Mouse (Mus musculus) left cerebral cortex, postnatal 14 days (tissue): ENCODE measurements around the gene Srpk1. TPM values are rescaled to one million over a fixed set of nuclear protein-coding genes. Genes with fewer than 3 reads are reported as not detected.
A peak's percentile ranks its signal among the peaks of the same experiment; 100 is the strongest.
"Not testable (repeated sequence)": the region's sequence is repeated elsewhere in the genome, so short reads cannot be mapped to it uniquely, and the experiment has no call there.

Experiments
- DNase-seq, 2 experiments: peaks; one replicate each; pipeline ENCODE4 v3.0.0; 2021 to 2022; ENCODE audit warnings: low spot score in 2 of 2, mixed read lengths in 1 of 2
- intact Hi-C: fragments of 180-260 bp; cut with DNase I; formaldehyde crosslinking; loops from one replicate; pipeline ENCODE4 v1.15.1; 2025
- microRNA-seq, 2 experiments: library from miRNA; unstranded; fragments of <30 nt; microRNA quantifications; one replicate each; pipeline ENCODE4 v1.2.0; 2022
- total RNA-seq, 2 experiments: library from RNA; stranded (reverse); gene quantifications; 2 replicates each; pipeline ENCODE4 v1.2.3; 2021

Gene Srpk1
- total RNA-seq, 2 experiments from 2014 or later = 109 to 110 TPM

- intact Hi-C loops = no loop called here
Measured at GRCm38 (mm10) chr17:28565181-28565580, 57.3 kb downstream of the Srpk1 start.

GRCm38 (mm10) chr17:28561613-28562012, 60.9 kb downstream of the Srpk1 start:
- no peak for DNase-seq
- intact Hi-C loops = no loop called here

More at GRCm38 (mm10) chr17:28565181-28565580, 57.3 kb downstream of the Srpk1 start:
- no peak for DNase-seq

DNA sequence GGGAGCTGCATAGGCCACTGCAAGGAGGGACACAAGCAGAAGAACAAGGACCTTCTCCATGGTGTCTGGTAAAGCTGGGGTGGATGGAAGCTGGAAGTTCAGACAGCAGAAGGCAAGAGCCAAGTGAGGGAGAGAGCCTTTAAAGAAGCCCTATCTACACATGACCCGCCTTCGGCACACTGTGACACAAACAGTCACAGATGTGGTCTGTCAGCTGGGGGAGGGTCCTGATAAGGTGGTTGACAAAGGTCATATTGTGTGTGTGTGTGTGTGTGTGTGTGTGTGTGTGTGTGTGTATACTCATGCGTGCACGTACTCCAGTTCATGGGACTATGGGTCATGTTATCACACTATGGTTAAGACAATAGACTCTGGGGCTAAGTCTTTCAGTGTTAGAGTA, 61.9 kb downstream of the Srpk1 start, which contains the start of gene Clps:
Gene Clps, minus strand, starts transcription at position 169 of the 400 bp plus-strand sequence.
- intact Hi-C loops = no loop called here
- no peak for DNase-seq

GRCm38 (mm10) chr17:28557772-28558171, 64.7 kb downstream of the Srpk1 start:
- no peak for DNase-seq
- intact Hi-C loops = no loop called here

- no peak for DNase-seq
- intact Hi-C loops = no loop called here
Measured at GRCm38 (mm10) chr17:28556635-28557396, 65.7 kb downstream of the Srpk1 start.

GRCm38 (mm10) chr17:28554021-28554420, 68.5 kb downstream of the Srpk1 start:
- intact Hi-C loops, DNase-seq: not testable (repeated sequence)

- DNase-seq = peak; percentile 74 to 90
- intact Hi-C loops = no loop called here
Measured at GRCm38 (mm10) chr17:28553040-28553793, 69.3 kb downstream of the Srpk1 start.

GRCm38 (mm10) chr17:28549111-28549510, 73.4 kb downstream of the Srpk1 start, which contains the start of gene Clpsl2:
TSS of gene Clpsl2 (plus strand) at chr17:28549411.
- no peak for DNase-seq
- intact Hi-C loops = no loop called here

DNA sequence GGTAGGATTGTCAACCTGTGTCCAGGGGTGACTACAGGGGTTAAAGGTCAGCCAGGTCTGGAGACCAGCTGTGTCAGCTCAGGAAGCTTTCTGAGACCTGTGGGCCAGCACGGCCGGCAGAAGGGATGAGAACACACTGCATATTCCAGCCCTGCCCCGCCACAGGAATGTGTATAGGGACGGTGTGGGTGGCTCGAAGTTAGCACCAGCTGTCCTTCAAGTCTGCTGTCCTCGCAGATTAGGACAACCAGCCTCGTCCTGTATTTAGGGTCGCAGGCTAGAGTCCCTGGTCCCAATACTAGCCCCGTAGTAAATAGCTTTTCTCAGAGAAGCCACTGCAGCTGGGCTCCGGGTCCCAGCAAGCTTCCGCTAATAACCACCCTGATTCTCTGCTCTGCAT, 74.0 kb downstream of the Srpk1 start:
- DNase-seq = no peak
- intact Hi-C loops = no loop called here

- intact Hi-C loops = no loop called here
Measured at GRCm38 (mm10) chr17:28546925-28547324, 75.6 kb downstream of the Srpk1 start.

DNA sequence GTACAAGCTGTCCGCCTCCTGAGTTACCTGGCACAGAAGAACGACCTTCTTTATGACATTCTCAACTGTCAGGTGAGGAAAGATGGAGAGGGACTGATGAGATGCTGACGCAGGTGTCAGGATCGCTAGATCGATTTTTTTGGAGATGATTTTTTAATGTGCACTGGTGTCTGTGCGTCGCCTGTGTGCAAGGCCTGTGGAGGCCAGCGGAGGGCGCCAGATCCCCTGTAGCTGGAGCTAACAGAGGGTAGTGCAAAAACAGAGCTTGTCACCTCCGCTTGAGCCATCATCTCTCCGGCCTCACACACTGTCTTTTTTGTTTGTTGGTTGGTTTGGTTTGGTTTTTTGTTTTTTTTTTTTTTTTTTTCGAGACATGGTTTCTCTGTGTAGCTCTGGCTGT, 84.6 kb downstream of the Srpk1 start:
- intact Hi-C loops = no loop called here
- no peak for DNase-seq

More at GRCm38 (mm10) chr17:28546925-28547324, 75.6 kb downstream of the Srpk1 start:
- no peak for DNase-seq

Small RNAs within 50 kb of the gene (microRNA-seq; reads per million reads assigned to microRNA genes)
- 0 reads per million in 2 experiments for gene Mir6969

Other genes starting within 250 kb of the Srpk1 start
- gene Fkbp5, start 105.2 kb downstream of the Srpk1 start, total RNA-seq = 10 to 100 TPM; 29.0 to 52.6 TPM
- not detected for gene Armc12, start 91.9 kb downstream of the Srpk1 start, total RNA-seq
- gene Clpsl2, start 73.3 kb downstream of the Srpk1 start, total RNA-seq = not detected
- not detected for gene Clps, start 61.9 kb downstream of the Srpk1 start, total RNA-seq
- 1 to 10 TPM; 2.9 to 4.1 TPM for gene Lhfpl5, start 47.1 kb downstream of the Srpk1 start, total RNA-seq
- 1 to 10 TPM; 7.6 to 10.0 TPM for gene Slc26a8, start 67.5 kb upstream of the Srpk1 start, total RNA-seq
- gene Mapk14, start 68.6 kb upstream of the Srpk1 start, total RNA-seq = 10 to 100 TPM; 71.7 to 81.7 TPM
- gene AC170998.1, start 103.4 kb upstream of the Srpk1 start, total RNA-seq = 1 to 10 TPM; 1.4 to 2.7 TPM
- gene Mapk13, start 146.6 kb upstream of the Srpk1 start, total RNA-seq = 1 to 10 TPM; 1.0 to 1.6 TPM
- gene Brpf3, start 178.4 kb upstream of the Srpk1 start, total RNA-seq = 10 to 100 TPM; 43.4 to 49.6 TPM
- gene Pnpla1, start 235.7 kb upstream of the Srpk1 start, total RNA-seq = under 1 TPM; 0.44 to 0.49 TPM